Mouse (Mus musculus) intestine, embryonic 14.5 days (tissue): ENCODE measurements around the gene Spc25. TPM values are rescaled to one million over a fixed set of nuclear protein-coding genes. Genes with fewer than 3 reads are reported as not detected.
A peak's percentile ranks its signal among the peaks of the same experiment; 100 is the strongest.

Experiments used
- ATAC-seq: fragments of 200-750 bp; cut with Nextera tagmentation; replicated peaks from 2 replicates; pipeline ENCODE4 v1.8.0; 2017; ENCODE audit warnings: low read depth, moderate number of reproducible peaks, moderate TSS enrichment, moderate library complexity; ENCODE audit not compliant: low FRiP score, low TSS enrichment
- DNase-seq: peaks from one replicate; pipeline ENCODE4 v3.0.0-alpha.2; 2018; ENCODE audit warnings: low spot score
- H3K27ac ChIP-seq: fragments of 300-500 bp; sonication (generic); 2 replicates; pipeline ENCODE4 v1.5.1; 2014; ENCODE audit warnings: low read depth, mild to moderate bottlenecking, control low read depth
- H3K27me3 ChIP-seq: fragments of 300-500 bp; sonication (generic); replicated peaks from 2 replicates; pipeline ENCODE4 v1.6.1; 2014; ENCODE audit warnings: low read length, control low read depth; ENCODE audit not compliant: control insufficient read depth, insufficient read depth
- H3K36me3 ChIP-seq: fragments of 300-500 bp; sonication (generic); 2 replicates; pipeline ENCODE4 v1.6.1; 2014; ENCODE audit warnings: low read length, control low read depth; ENCODE audit not compliant: control insufficient read depth, insufficient read depth
- H3K4me1 ChIP-seq: fragments of 300-500 bp; sonication (generic); replicated peaks from 2 replicates; pipeline ENCODE4 v1.6.1; 2014; ENCODE audit warnings: low read length, control low read depth, mixed read lengths; ENCODE audit not compliant: control insufficient read depth, insufficient read depth
- H3K4me2 ChIP-seq: fragments of 300-500 bp; sonication (generic); 2 replicates; pipeline ENCODE4 v1.6.1; 2014; ENCODE audit warnings: low read length
- H3K4me3 ChIP-seq: fragments of 300-500 bp; sonication (generic); 2 replicates; pipeline ENCODE4 v1.5.1; 2014; ENCODE audit warnings: low read depth, low read length, control low read depth, mixed read lengths
- H3K9ac ChIP-seq: fragments of 300-500 bp; sonication (generic); 2 replicates; pipeline ENCODE4 v1.6.1; 2014; ENCODE audit warnings: mild to moderate bottlenecking, low read length
- H3K9me3 ChIP-seq: fragments of 300-500 bp; sonication (generic); 2 replicates; pipeline ENCODE4 v1.6.1; 2016; ENCODE audit warnings: low read length, control low read depth; ENCODE audit not compliant: control insufficient read depth
- WGBS: fragments of 180-500 bp; shearing (Covaris S2); extraction: QIAGEN DNeasy Blood & Tissue Kit; methylation state at CpG from one replicate; pipeline ENCODE4 v1.1.7; 2014; 5-methylcytosine and 5-hydroxymethylcytosine counted together
- polyA plus RNA-seq: library from polyadenylated mRNA; unstranded; fragments of >200 nt; fragmentation: Nextera tagmentation; extraction: Ambion mirVana; gene quantifications from 2 replicates; pipeline ENCODE4 v1.2.1, GENCODE M21; 2014

The Spc25 gene
- polyA plus RNA-seq, 1 experiment from 2014 or later = 144 TPM

GRCm38 (mm10) chr2:69158907-69159306 lies 47.1 kb downstream of the Spc25 start:
- H3K9me3 ChIP-seq = no peaks in the 10 kb centered on the region
- no peak overlapping the region for H3K9ac ChIP-seq
- no peak overlapping the region for H3K4me3 ChIP-seq
- no peak for ATAC-seq
- no peaks in the 10 kb centered on the region for H3K4me1 ChIP-seq
- no peak overlapping the region for H3K27ac ChIP-seq
- H3K27me3 ChIP-seq = no peaks in the 10 kb centered on the region
- no peak for DNase-seq
- H3K4me2 ChIP-seq = no peak overlapping the region
- no peaks in the 10 kb centered on the region for H3K36me3 ChIP-seq

- Histone ChIP-seq H3K9me3 (no peaks in the 10 kb centered on the region), H3K36me3 (no peaks in the 10 kb centered on the region), H3K4me3 (no peak overlapping the region), H3K27me3 (no peaks in the 10 kb centered on the region), H3K4me2 (no peak overlapping the region), H3K27ac (no peak overlapping the region), H3K4me1 (no peaks in the 10 kb centered on the region), H3K9ac (no peak overlapping the region)
- ATAC-seq = no peak
- DNase-seq = no peak
- WGBS = 59% methylated on average over 7 of the region's 7 CpGs
Observed at GRCm38 (mm10) chr2:69156283-69156682, 49.7 kb downstream of the Spc25 start.

GRCm38 (mm10) chr2:69155861-69156260 lies 50.1 kb downstream of the Spc25 start:
- Histone ChIP-seq H3K9me3 (no peaks in the 10 kb centered on the region), H3K27me3 (no peaks in the 10 kb centered on the region), H3K4me1 (no peaks in the 10 kb centered on the region), H3K9ac (no peak overlapping the region), H3K27ac (no peak overlapping the region), H3K36me3 (no peaks in the 10 kb centered on the region), H3K4me3 (no peak overlapping the region), H3K4me2 (no peak overlapping the region)
- peak; percentile 45 for DNase-seq
- WGBS = 36% methylated on average over 3 of the region's 3 CpGs
- no peak for ATAC-seq

GRCm38 (mm10) chr2:69150841-69151240 lies 55.2 kb downstream of the Spc25 start:
- Histone ChIP-seq H3K4me3 (no peak overlapping the region), H3K27me3 (no peaks in the 10 kb centered on the region), H3K4me1 (no peaks in the 10 kb centered on the region), H3K36me3 (no peaks in the 10 kb centered on the region), H3K4me2 (no peak overlapping the region), H3K27ac (no peak overlapping the region), H3K9ac (no peak overlapping the region), H3K9me3 (no peaks in the 10 kb centered on the region)
- DNase-seq = no peak
- 78% methylated on average over 5 of the region's 5 CpGs for WGBS
- ATAC-seq = no peak

- H3K9me3 ChIP-seq = no peaks in the 10 kb centered on the region
- H3K27me3 ChIP-seq = no peaks in the 10 kb centered on the region
- 85% methylated on average over 10 of the region's 10 CpGs for WGBS
- H3K9ac ChIP-seq = no peak overlapping the region
- H3K36me3 ChIP-seq = no peaks in the 10 kb centered on the region
- H3K27ac ChIP-seq = no peak overlapping the region
- no peaks in the 10 kb centered on the region for H3K4me1 ChIP-seq
- ATAC-seq (no peak), DNase-seq (no peak)
- no peak overlapping the region for H3K4me2 ChIP-seq
- no peak overlapping the region for H3K4me3 ChIP-seq
Observed at GRCm38 (mm10) chr2:69149154-69149553, 56.8 kb downstream of the Spc25 start.

- Histone ChIP-seq H3K36me3 (no peaks in the 10 kb centered on the region), H3K27me3 (no peaks in the 10 kb centered on the region), H3K4me3 (no peak overlapping the region), H3K4me1 (no peaks in the 10 kb centered on the region), H3K9me3 (no peaks in the 10 kb centered on the region), H3K9ac (no peak overlapping the region), H3K27ac (no peak overlapping the region), H3K4me2 (no peak overlapping the region)
- WGBS = 67% methylated on average over 3 of the region's 3 CpGs
- ATAC-seq (no peak), DNase-seq (no peak)
Observed at GRCm38 (mm10) chr2:69148691-69149090, 57.3 kb downstream of the Spc25 start.

Other genes with a start within 250 kb of the Spc25 start
- 17.9 and 18.9 TPM in 2 replicates for gene Nostrin, start 70.4 kb downstream of the Spc25 start, polyA plus RNA-seq
- gene G6pc2, start 4.9 kb upstream of the Spc25 start, polyA plus RNA-seq = 0.39 and 1.7 TPM in 2 replicates
- gene Abcb11, start 136.4 kb upstream of the Spc25 start, polyA plus RNA-seq = not detected in 2 replicates
- gene Dhrs9, start 174.3 kb upstream of the Spc25 start, polyA plus RNA-seq = not detected in 2 replicates